Mouse (Mus musculus) ES-Bruce4 (cell line): Measurements from ENCODE around the gene Dimt1. TPM values are rescaled to one million over a fixed set of nuclear protein-coding genes. Genes with fewer than 3 reads are reported as not detected.
"Not testable (repeated sequence)": the region's sequence is repeated elsewhere in the genome, so short reads cannot be mapped to it uniquely, and the experiment has no call there.

Experiments used
- H3K27ac ChIP-seq: 2 replicates; pipeline ENCODE4 v1.5.1; 2012; ENCODE audit warnings: low read length, inconsistent platforms; ENCODE audit not compliant: insufficient read depth
- H3K27me3 ChIP-seq: 2 replicates; pipeline ENCODE4 v1.6.1; 2012; ENCODE audit warnings: mild to moderate bottlenecking, low read length, inconsistent platforms; ENCODE audit not compliant: control insufficient read depth, poor library complexity, insufficient read depth, severe bottlenecking
- H3K36me3 ChIP-seq: 2 replicates; pipeline ENCODE4 v1.6.1; 2012; ENCODE audit warnings: inconsistent platforms, mild to moderate bottlenecking, low read length, moderate library complexity; ENCODE audit not compliant: control insufficient read depth, poor library complexity, insufficient read depth, severe bottlenecking
- H3K4me1 ChIP-seq: one replicate; pipeline ENCODE4 v1.8.1; 2011; ENCODE audit warnings: low read length; ENCODE audit not compliant: control insufficient read depth, insufficient read depth
- H3K4me3 ChIP-seq: 2 replicates; pipeline ENCODE4 v1.5.1; 2011; ENCODE audit warnings: low read depth, mild to moderate bottlenecking, low read length
- H3K9ac ChIP-seq: 2 replicates; pipeline ENCODE4 v1.6.1; 2012; ENCODE audit warnings: low read depth, mild to moderate bottlenecking, inconsistent platforms; ENCODE audit not compliant: poor library complexity, severe bottlenecking
- H3K9me3 ChIP-seq: replicated peaks from 2 replicates; pipeline ENCODE4 v1.6.1; 2012; ENCODE audit warnings: mild to moderate bottlenecking, low read length, inconsistent platforms; ENCODE audit not compliant: control insufficient read depth, poor library complexity, insufficient read depth, severe bottlenecking
- CTCF ChIP-seq: IDR thresholded peaks from one replicate; pipeline ENCODE4 v1.8.1; 2011; ENCODE audit warnings: low read depth, low read length
- EP300 ChIP-seq: IDR thresholded peaks from 2 replicates; pipeline ENCODE4 v1.6.1; 2011; ENCODE audit warnings: low read depth, low read length; ENCODE audit not compliant: insufficient read depth
- POLR2A ChIP-seq: IDR thresholded peaks from one replicate; pipeline ENCODE4 v1.8.1; 2011; ENCODE audit warnings: low read length; ENCODE audit not compliant: insufficient read depth
- polyA plus RNA-seq: library from polyadenylated mRNA; stranded (reverse); fragments of >200 nt; gene quantifications from 2 replicates; pipeline ENCODE4 v1.2.4, GENCODE M21; 2011; ENCODE audit warnings: low read depth; ENCODE audit not compliant: missing spikeins, insufficient read depth, insufficient read length

The Dimt1 gene
- polyA plus RNA-seq, 1 experiment, result 52.2 TPM

GRCm38 (mm10) chr13:106918322-106919050 is 28.4 kb upstream of the Dimt1 start:
- no peaks in the 10 kb centered on the region for H3K27me3 ChIP-seq
- peaks cover 37% of the 10 kb centered on the region for H3K36me3 ChIP-seq
- H3K4me3 ChIP-seq, result no peak overlapping the region
- H3K9me3 ChIP-seq, result no peaks in the 10 kb centered on the region
- no peaks in the 10 kb centered on the region for H3K4me1 ChIP-seq
- H3K27ac ChIP-seq, result no peak overlapping the region
- H3K9ac ChIP-seq, result no peak overlapping the region
- TF ChIP-seq EP300 (no peak), CTCF (no peak), POLR2A (no peak)

DNA sequence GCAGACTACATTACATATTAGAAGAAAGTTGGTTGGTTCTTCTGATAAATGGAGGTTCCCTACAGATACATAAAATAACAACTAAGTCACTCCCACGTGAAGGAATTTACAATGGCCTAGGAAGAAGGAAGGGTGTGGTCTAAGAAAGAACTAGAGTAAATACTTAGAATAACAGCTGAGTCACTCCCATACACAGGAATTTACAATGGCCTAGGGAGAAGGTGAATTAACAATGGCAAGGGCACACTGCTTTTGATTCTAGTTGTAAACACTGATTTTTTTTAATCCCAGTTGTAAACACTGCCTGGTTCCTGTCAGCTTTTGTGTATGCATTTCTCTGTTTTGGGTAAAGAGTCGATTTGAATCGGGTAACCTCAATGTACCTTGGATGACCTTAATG is 21.0 kb upstream of the Dimt1 start:
- not testable (repeated sequence) for H3K27ac ChIP-seq, H3K4me1 ChIP-seq, H3K4me3 ChIP-seq, H3K9ac ChIP-seq, H3K27me3 ChIP-seq
- peaks cover 32% of the 10 kb centered on the region for H3K36me3 ChIP-seq
- H3K9me3 ChIP-seq, result peaks cover 14% of the 10 kb centered on the region

DNA sequence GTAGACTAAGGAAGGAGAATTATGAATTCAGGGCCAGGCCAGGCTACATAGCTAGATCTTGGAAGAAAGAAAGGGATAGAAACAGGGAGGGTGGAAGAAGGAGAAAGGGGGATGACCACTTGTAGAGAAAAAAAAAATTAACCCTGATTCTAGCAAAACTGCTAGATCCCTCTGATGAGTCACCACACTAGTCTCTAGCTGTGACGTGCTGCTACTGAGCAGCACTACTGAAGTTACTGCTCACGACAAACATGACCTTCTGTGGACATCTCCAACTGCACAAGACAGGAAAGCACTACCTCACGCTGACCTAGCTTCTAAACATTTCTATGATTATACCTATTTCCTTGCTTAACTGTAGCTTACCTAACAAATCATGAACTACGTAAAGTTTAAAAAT is 18.6 kb upstream of the Dimt1 start:
- Histone ChIP-seq H3K36me3 (peaks cover 16% of the 10 kb centered on the region), H3K4me1 (no peaks in the 10 kb centered on the region), H3K9me3 (peaks cover 14% of the 10 kb centered on the region), H3K4me3 (no peak overlapping the region), H3K27ac (no peak overlapping the region), H3K27me3 (no peaks in the 10 kb centered on the region; the same call in 1 of the 2 replicates), H3K9ac (no peak overlapping the region)
- TF ChIP-seq POLR2A, result no peak
- TF ChIP-seq EP300, result no peak
- no peak for TF ChIP-seq CTCF

DNA sequence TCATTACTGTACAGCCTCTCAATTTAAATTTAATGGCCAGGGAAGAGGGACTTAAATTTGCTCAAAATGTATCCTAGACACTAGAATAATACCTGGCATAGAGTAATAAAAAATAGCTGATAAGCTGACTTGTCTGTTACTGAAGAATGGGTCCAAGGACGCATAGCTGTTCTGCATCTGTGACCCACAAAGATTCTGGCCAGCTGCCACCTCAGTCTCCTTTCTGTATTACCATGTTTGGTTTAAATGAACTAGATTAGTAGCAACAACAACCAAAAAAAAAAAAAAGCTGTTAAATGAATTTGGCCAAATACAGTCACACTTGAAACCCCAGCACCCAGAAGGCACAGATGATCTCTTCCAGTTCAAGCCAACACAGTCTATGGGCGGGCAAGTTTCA is 17.7 kb upstream of the Dimt1 start:
- Histone ChIP-seq H3K27me3 (no peaks in the 10 kb centered on the region; the same call in 1 of the 2 replicates), H3K36me3 (peaks cover 11% of the 10 kb centered on the region), H3K4me3 (no peak overlapping the region), H3K9me3 (peaks cover 14% of the 10 kb centered on the region), H3K4me1 (no peaks in the 10 kb centered on the region), H3K9ac (no peak overlapping the region), H3K27ac (no peak overlapping the region)
- TF ChIP-seq POLR2A, result no peak
- TF ChIP-seq EP300, result no peak
- TF ChIP-seq CTCF, result no peak

GRCm38 (mm10) chr13:106935871-106936255 is 11.1 kb upstream of the Dimt1 start:
- Histone ChIP-seq H3K9me3 (no peaks in the 10 kb centered on the region), H3K4me1 (no peaks in the 10 kb centered on the region), H3K9ac (peak overlapping the region; percentile 89)

DNA sequence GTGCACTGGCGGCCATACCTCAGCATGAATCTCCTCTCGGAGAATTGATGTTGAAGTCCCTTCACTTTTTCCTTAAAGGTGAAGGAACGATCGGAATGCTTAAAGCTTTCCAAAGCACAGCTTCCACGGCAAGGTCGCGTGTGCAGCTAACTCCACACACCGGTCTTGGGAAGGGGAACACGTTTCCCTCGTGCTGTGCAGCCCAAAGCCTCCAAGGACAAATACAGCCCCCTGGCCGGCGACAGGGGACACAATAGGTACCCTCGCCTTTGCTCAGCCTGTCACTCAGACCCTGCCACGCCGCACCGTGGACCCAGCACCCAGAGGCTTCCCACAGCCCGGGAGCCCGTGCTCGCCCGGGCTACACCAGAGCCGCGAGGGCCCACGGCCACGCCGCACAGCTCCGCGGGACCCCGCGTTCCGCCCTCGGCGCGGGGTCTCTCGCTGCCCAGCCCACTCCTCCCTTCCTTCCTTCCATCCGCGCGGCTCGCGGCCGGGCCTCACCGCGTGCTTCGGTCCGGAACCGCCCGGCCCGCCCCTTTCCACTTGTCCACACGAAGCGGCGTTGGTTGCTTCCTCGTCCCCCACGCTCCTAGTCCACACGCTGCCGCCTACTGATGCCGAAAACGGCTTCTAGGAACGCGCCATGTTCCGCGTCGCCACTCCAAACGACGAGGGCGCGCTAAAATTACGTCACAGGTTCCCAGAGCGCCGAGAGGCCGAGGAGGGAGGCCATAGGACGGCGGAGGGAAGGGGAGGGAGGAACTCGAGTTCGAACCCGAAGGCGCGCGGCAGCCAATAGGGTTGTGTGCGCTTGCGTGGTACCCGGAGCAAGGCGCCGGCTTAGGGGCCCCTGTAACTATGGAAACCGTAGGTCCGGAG is 10.4 kb upstream of the Dimt1 start, which contains the start of gene Ipo11:
TSS of gene Ipo11 (minus strand) at position 703 of the 882 bp plus-strand sequence.
- Histone ChIP-seq H3K4me1 (no peaks in the 10 kb centered on the region), H3K4me3 (peak within 1 kb of the TSS; percentile 93), H3K9me3 (no peaks in the 10 kb centered on the region), H3K9ac (peak within 1 kb of the TSS; percentile 89), H3K27ac (0 out of 2 replicates have a peak within 1 kb of the TSS, but pooled peaks have one; percentile 9), H3K27me3 (no peaks in the 10 kb centered on the region), H3K36me3 (no peaks in the 10 kb centered on the region)
- TF ChIP-seq CTCF, result no peak
- TF ChIP-seq POLR2A, result no peak
- no peak for TF ChIP-seq EP300

More at GRCm38 (mm10) chr13:106935871-106936255, 11.1 kb upstream of the Dimt1 start:
- Histone ChIP-seq H3K27ac (no peak overlapping the region), H3K36me3 (no peaks in the 10 kb centered on the region), H3K27me3 (no peaks in the 10 kb centered on the region), H3K4me3 (peak overlapping the region; percentile 93)
- no peak for TF ChIP-seq EP300
- TF ChIP-seq POLR2A, result no peak
- TF ChIP-seq CTCF, result no peak
